Mouse (Mus musculus): ENCODE measurements at regions not wholly inside any gene's neighbourhood (a gene's known extent, or its start where the extent isn't known, plus 50 kb on each side); places are given as distances from the start of the nearest gene placed in this dataset.

DNA sequence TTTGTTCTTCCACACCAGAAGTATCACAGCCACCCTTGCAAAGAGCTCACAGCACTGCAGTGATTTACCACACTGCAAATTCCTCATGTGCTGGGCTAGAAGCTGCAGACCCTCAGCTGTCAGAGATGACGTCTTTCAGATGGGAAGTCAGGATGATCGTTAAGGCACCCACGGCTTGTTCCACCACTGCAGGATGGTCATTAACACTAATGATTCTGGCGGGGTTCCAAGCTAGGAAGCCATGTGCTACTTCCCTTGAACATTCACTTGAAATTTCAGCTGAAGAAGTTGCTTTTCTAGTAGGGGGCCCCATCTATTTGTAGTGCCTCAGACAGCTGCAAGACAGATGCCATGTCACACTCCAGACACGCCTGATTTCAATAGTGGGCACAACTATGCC lies 181.8 kb upstream of the Gm10295 start:
- H3K79me2 ChIP-seq (replicated peaks; ENCODE audit: control insufficient read depth, extremely low read depth, insufficient read depth, poor library complexity, severe bottlenecking), result no peaks in the 10 kb centered on the region
- H3K4me3 ChIP-seq (replicated peaks in 1 of 3; ENCODE audit: low read depth in 2 of 3, low read length in 2 of 3, poor library complexity in 1 of 3), result no peak overlapping the region
- H3K4me2 ChIP-seq (ENCODE audit: insufficient read depth, low read depth, poor library complexity, severe bottlenecking), result no peak overlapping the region
- in situ Hi-C loops (cut with MboI; ENCODE audit: low pct_ligation_motif_present, low pct_unique_long_range_greater_than_20kb, low sequenced_read_pairs), result no loop called here
- dilution Hi-C loops (cut with MboI; ENCODE audit: extremely low pct_ligation_motif_present, extremely low pct_unique_long_range_greater_than_20kb, low sequenced_read_pairs), result no loop called here
- H3K27me3 ChIP-seq (replicated peaks), result no peaks in the 10 kb centered on the region
- no peak for DNase-seq (ENCODE audit: extremely low read depth)
- no peaks in the 10 kb centered on the region for H3K36me3 ChIP-seq (replicated peaks in 1 of 2; ENCODE audit: control insufficient read depth in 1 of 2, insufficient read depth in 1 of 2, low read length in 1 of 2)
- no peak overlapping the region for H3K9ac ChIP-seq (ENCODE audit: insufficient read depth, low read depth)
- no peak overlapping the region for H3K27ac ChIP-seq (ENCODE audit: insufficient read depth, low read depth)
- H3K4me1 ChIP-seq (ENCODE audit: control insufficient read depth in 1 of 2, insufficient read depth in 2 of 2), result no peaks in the 10 kb centered on the region
- TF ChIP-seq NRF1 (IDR thresholded peaks at IDR 0.05; ENCODE audit: low read depth, low read length) (no peak), SMC3 (IDR thresholded peaks at IDR 0.05; ENCODE audit: low read depth, low read length) (no peak), ZNF384 (IDR thresholded peaks at IDR 0.05; ENCODE audit: low read depth, low read length) (no peak), CHD1 (IDR thresholded peaks at IDR 0.05; ENCODE audit: low read depth, low read length) (no peak), RCOR1 (conservative IDR thresholded peaks at IDR 0.05; ENCODE audit: low read depth, low read length) (no peak), KAT2A (IDR thresholded peaks at IDR 0.05; ENCODE audit: insufficient replicate concordance, low read length) (no peak), NELFE (IDR thresholded peaks at IDR 0.05; ENCODE audit: low read depth, low read length) (no peak), MAX (IDR thresholded peaks at IDR 0.05; ENCODE audit: low read length) (no peak), ZKSCAN1 (IDR thresholded peaks at IDR 0.05; ENCODE audit: borderline replicate concordance, low read depth, low read length) (no peak), RAD21 (IDR thresholded peaks at IDR 0.05; ENCODE audit: low read depth, low read length) (no peak), POLR2AphosphoS2 (IDR thresholded peaks at IDR 0.05; ENCODE audit: low read depth, low read length) (no peak), MEF2A (IDR thresholded peaks at IDR 0.05; ENCODE audit: borderline replicate concordance, low read depth, low read length) (no peak), USF1 (IDR thresholded peaks at IDR 0.05; ENCODE audit: low read depth, low read length) (no peak), MXI1 (IDR thresholded peaks at IDR 0.05; ENCODE audit: low read depth, low read length) (no peak), IRF4 (IDR thresholded peaks at IDR 0.05; ENCODE audit: low read depth, low read length) (no peak)
- peaks cover 32% of the 10 kb centered on the region for H3K9me3 ChIP-seq (replicated peaks; ENCODE audit: low read length)

DNA sequence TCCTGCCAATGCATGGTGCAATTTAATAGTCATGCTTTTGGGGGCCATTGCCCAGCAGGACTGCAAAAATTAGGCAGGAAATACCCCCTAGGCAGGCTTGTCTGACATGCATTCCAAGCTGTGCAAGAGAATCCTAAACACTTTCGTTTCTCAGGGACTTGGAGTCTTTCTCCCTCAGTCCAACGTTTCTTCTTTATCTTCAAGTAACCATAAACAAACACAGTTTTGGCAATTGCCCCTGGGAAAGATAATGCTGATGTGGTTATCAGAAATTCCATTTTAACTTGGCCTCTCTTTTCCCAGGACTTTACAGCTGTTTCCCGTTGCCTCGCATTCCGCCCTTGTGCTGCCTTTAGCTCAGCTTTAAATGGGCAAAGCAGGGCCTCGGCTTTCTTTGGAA lies 180.2 kb upstream of the Gm10295 start:
- no peak overlapping the region for H3K4me2 ChIP-seq (ENCODE audit: insufficient read depth, low read depth, poor library complexity, severe bottlenecking)
- in situ Hi-C loops (cut with MboI; ENCODE audit: low pct_ligation_motif_present, low pct_unique_long_range_greater_than_20kb, low sequenced_read_pairs), result no loop called here

More for the DNA sequence above, 180.2 kb upstream of the Gm10295 start:
- Histone ChIP-seq H3K9me3 (replicated peaks; ENCODE audit: low read length) (peaks cover 32% of the 10 kb centered on the region), H3K27ac (ENCODE audit: insufficient read depth, low read depth) (no peak overlapping the region), H3K79me2 (replicated peaks; ENCODE audit: control insufficient read depth, extremely low read depth, insufficient read depth, poor library complexity, severe bottlenecking) (no peaks in the 10 kb centered on the region), H3K4me1 (ENCODE audit: control insufficient read depth in 1 of 2, insufficient read depth in 2 of 2) (no peaks in the 10 kb centered on the region), H3K4me3 (replicated peaks in 1 of 3; ENCODE audit: low read depth in 2 of 3, low read length in 2 of 3, poor library complexity in 1 of 3) (no peak overlapping the region), H3K9ac (ENCODE audit: insufficient read depth, low read depth) (no peak overlapping the region), H3K27me3 (replicated peaks) (no peaks in the 10 kb centered on the region), H3K36me3 (replicated peaks in 1 of 2; ENCODE audit: control insufficient read depth in 1 of 2, insufficient read depth in 1 of 2, low read length in 1 of 2) (no peaks in the 10 kb centered on the region)
- TF ChIP-seq ZC3H11A (IDR thresholded peaks at IDR 0.05; ENCODE audit: low read depth, low read length), result no peak
- no peak for TF ChIP-seq E2F4 (IDR thresholded peaks at IDR 0.05; ENCODE audit: insufficient replicate concordance, low read depth, low read length)
- TF ChIP-seq ETS1 (conservative IDR thresholded peaks at IDR 0.05; ENCODE audit: low read depth, low read length), result no peak
- no peak for TF ChIP-seq JUND (conservative IDR thresholded peaks at IDR 0.05; ENCODE audit: low read depth, low read length)
- TF ChIP-seq NRF1 (IDR thresholded peaks at IDR 0.05; ENCODE audit: low read depth, low read length), result no peak
- TF ChIP-seq POLR2AphosphoS2 (IDR thresholded peaks at IDR 0.05; ENCODE audit: low read depth, low read length), result no peak
- no peak for TF ChIP-seq USF2 (conservative IDR thresholded peaks at IDR 0.05; ENCODE audit: low read depth, low read length)
- no peak for TF ChIP-seq KAT2A (IDR thresholded peaks at IDR 0.05; ENCODE audit: insufficient replicate concordance, low read length)
- no peak for TF ChIP-seq POLR2A (IDR thresholded peaks at IDR 0.05; ENCODE audit: low read depth, low read length)
- no peak for TF ChIP-seq MAFK (IDR thresholded peaks at IDR 0.05; ENCODE audit: insufficient replicate concordance, low read length)
- TF ChIP-seq UBTF (IDR thresholded peaks at IDR 0.05; ENCODE audit: low read depth, low read length), result no peak
- TF ChIP-seq USF1 (IDR thresholded peaks at IDR 0.05; ENCODE audit: low read depth, low read length), result no peak
- TF ChIP-seq TBP (conservative IDR thresholded peaks at IDR 0.05; ENCODE audit: low read depth, low read length), result no peak
- TF ChIP-seq GABPA (IDR thresholded peaks at IDR 0.05; ENCODE audit: insufficient replicate concordance, low read depth, low read length), result no peak
- dilution Hi-C loops (cut with MboI; ENCODE audit: extremely low pct_ligation_motif_present, extremely low pct_unique_long_range_greater_than_20kb, low sequenced_read_pairs), result no loop called here
- no peak for DNase-seq (ENCODE audit: extremely low read depth)

Measured in CH12.LX (cell line).